Mouse (Mus musculus) erythroblast, adult 5-6 weeks (primary cell): ENCODE data around the gene Hlcs. TPM values are rescaled to one million over a fixed set of nuclear protein-coding genes. Genes with fewer than 3 reads are reported as not detected.
"Not testable (repeated sequence)": the region's sequence is repeated elsewhere in the genome, so short reads cannot be mapped to it uniquely, and the experiment has no call there.

ENCODE experiments used
- ATAC-seq: replicated peaks from 2 replicates; pipeline ENCODE4 v1.8.0; 2016; ENCODE audit warnings: moderate number of reproducible peaks, mild to moderate bottlenecking, moderate TSS enrichment, inconsistent platforms; ENCODE audit not compliant: poor library complexity, low FRiP score, severe bottlenecking
- total RNA-seq, 2 experiments: library from RNA; stranded (forward) in 1 of 2; stranded (reverse) in 1 of 2; fragments of 150-400 nt in 1 of 2; fragments of 200-764, 138-1000 nt in 1 of 2; gene quantifications; 2 replicates each; pipeline versions ENCODE4 v1.2.3 to v1.2.4; 2015 to 2017; ENCODE audit warnings: low replicate concordance in 2 of 2

The Hlcs gene
- total RNA-seq (2015; ENCODE audit: low replicate concordance): 0.96 and 2.1 TPM in 2 replicates
- total RNA-seq (2017; ENCODE audit: low replicate concordance): 0.94 and 2.6 TPM in 2 replicates

DNA sequence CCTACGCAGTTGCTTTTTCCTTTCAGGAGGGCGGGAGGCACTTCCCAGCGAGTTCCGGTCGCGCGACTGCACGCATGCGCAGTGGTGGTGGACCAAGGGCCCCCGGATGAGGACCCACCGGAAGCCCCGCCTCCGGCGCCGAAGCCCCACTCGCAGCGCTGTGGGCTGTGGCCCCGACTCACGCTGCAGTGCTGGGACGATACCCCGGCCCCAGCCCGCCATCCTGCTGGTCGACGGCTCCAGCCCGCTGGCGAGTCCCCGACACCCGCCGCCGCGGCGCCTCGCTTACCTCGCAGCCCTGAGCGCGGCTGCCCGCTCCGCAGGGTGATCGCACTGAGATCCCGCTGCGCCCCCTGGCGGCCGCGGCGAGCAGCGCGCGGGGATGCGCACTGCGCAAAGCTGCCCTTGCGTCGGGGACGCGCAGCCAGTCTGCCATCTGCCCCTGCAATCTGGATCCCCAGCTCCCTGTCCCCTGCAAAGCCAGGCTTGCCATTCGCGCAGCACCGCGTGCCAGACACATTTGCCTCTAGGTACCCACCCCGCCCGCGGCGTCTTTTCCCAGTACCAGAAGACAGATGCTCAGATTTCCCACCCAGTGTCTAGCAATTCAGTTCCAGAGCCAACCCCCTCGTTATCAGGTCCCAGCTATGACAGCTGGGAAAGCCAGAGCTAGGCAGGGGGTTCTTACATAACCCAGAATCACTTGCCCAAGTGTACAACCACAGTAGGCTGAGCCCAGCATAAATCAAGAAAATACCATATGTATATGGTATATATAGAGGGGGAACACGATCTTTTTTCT is at the start of gene Hlcs:
Gene Hlcs (minus strand): TSS at position 343 of the 802 bp plus-strand sequence.
- ATAC-seq: peak; percentile 94

DNA sequence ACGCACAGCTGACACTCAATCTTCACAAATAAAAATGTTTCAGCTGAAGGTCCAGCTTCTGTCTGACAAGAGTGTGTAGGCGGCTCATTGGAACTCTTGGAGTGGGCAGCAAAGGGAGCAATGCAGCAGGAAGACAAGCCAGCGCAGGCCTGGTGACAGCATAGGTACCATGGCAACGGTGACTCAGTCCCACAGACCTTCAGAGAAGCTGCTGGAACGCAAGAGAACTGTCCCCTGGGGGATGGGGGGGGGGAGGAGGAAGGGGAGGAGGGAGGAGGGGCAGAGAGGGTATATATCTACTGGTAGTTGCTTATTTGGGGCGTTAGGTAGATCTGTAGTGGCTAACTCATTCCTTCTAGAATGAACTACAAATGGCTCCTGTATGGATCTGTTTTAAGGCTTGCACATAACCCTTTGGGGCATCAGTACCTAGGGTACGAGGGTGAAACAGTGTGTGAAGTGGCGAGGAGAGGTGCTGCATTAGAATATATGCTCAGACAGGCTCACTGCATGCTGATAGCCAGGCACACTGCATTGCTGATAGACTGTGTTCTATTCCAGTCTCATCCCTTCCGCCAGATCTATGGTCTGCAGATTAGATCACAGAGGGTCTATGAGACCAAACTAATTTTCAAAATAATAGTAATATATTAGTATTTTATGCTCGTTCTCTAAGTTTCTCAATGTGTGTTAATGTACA is 49.0 kb upstream of the Hlcs start:
- no peak for ATAC-seq

DNA sequence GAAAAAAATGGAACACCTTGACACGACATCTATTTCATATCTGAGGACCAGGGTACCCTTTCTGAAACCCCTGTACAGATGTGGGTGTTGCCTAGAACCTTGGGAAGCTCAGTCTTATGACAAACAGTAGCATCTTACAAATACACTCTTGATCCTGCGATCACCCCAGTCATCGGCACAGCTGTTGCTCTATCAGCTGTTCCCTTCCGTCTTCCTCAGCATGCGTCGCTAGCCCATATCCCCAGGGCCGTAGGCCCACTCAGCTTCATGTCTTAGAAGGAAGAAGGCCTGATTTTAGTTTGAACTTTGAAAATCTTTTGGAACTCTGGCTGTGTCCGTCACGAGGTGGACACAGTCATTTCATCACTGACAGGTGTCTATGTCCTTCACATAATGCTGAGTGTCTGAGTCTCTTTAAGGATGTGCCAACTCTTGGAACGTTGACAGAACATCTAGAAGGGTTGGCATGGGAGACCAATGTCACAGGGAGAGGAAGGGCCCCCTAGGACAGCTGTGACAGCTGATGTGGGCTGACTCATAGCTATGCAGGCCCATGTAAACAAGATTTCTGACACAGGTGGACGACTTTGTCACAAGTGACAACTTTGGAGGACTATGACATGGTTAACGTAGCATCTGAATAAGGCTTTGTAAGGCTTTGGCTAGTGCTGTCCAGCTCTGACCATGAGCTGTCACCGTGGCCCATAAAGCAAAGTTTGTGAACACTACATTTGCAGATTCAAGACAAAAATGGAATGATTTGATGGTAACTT is 47.4 kb upstream of the Hlcs start:
- ATAC-seq: no peak

DNA sequence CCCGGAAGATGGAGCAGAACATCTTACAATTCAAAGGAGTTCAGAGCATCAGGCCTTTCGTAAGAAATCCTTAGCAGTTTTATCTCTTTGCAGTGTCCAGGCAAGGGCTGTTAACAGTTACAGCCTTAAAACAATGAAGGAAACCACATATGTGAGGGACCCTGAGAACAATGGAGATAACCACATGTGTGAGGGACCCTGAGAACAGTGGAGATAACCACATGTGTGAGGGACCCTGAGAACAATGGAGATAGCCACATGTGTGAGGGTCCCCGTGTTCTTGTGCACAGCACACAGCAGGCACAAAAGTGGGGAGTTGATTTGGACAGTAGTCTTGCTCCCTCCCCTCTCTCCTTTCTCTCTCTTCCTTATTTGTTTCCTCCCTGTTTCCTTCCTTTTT is 44.7 kb upstream of the Hlcs start:
- no peak for ATAC-seq

DNA sequence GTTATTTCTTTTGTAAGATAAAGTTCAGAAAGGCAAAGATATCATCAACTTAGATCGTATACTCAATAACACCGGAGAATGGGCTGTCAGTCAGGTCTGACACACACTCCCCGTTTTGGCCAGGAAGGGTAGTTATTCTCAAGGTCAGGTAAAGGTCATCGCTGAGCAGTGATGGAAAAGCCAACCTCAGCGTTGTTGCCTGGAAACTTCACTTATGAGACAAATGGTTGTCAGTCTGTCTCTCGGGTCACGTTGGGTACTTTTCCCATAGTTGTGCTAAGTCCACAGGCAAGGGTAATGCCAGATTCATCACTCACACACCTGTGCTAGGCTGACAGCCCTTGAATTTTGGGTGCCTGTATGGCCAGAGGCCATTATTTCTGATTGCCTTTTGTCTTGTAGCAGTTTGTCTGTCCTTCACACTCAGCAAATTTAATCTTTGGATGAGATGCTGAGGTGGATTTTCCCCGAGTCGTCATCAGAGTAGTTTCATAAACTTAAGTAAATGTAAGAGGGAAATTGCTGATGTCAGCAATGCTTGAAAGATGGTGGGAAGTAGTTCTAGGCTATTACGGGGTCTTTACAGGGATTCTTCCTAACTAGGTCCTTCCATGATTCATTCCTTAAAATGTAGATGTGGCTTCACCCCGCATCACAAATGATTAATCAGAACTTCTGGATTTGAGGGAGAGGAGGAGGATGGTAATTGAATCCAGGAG is 43.6 kb upstream of the Hlcs start:
- no peak for ATAC-seq

- no peak for ATAC-seq
Measured at GRCm38 (mm10) chr16:94356046-94356445, 42.7 kb upstream of the Hlcs start.

DNA sequence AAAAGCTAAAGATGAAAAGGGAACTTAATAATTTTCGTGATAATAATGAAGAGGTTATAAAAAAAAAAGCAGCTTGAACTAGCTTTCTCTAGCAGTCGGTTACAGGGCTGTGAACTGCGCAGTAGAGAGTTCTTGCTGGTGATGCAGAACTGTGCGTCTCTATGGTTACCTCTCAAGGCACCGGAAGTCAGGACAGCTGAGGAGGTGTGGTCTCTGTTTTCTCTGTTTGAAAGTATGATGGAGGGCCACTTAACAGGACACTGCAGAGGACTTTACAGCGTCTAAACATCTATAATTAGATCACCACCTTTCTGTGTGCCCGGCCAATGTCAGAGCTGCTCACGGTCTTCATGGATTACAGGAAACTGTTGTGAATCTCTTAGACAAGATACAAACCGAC is 41.1 kb upstream of the Hlcs start:
- no peak for ATAC-seq

DNA sequence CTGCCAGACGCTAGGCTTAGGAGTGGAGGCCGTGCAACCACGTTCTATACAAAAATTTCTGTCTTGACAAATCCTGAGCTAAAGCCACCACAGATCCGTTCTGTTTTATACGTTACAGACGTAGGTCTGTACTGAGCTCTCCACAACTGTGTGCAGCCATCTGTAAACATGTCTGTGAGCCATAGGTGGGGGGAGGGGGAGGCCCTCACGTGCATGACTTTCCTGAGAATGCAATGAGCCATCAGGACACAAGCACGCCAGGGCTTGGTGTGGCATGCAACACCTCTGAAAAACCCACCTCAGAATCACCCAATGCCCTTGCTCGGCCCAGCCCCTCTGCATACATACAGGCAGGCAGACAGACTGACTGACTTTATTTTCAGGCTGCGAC is 36.9 kb upstream of the Hlcs start:
- no peak for ATAC-seq

GRCm38 (mm10) chr16:94349588-94350286 is 36.4 kb upstream of the Hlcs start:
- no peak for ATAC-seq

- no peak for ATAC-seq
Measured at GRCm38 (mm10) chr16:94348779-94349178, 35.4 kb upstream of the Hlcs start.

DNA sequence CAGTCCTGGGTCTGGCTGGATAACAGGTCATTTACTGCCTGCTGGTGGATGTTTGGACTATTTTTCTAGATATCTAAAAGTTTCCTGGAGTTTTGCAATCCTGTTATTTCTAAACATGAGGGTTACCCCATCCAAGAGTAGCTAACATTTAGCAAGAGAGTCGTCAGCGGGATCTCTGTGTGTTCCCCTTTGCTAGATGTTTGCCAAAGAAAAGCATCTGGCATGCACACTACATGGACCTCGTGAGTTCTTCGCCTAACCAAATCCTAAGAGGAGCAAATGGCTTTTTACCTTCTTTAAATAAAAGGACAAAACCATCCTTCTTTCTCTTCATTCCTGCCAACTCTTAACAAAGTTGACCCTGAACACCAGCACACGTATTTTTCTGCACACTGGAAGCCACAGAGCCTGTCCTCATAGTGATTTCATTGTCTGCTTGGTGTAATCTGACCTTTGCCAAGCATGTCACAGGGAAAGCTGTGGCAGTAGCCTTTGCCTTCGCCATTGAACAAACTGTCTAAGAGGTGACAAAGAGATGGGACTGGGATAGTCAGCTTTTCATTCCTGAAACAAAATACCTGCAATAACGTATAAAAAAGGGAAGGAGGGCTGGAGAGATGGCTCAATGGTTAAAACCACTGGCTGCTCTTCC is 33.8 kb upstream of the Hlcs start:
- no peak for ATAC-seq

- no peak for ATAC-seq
Measured at GRCm38 (mm10) chr16:94345733-94346132, 32.4 kb upstream of the Hlcs start.

DNA sequence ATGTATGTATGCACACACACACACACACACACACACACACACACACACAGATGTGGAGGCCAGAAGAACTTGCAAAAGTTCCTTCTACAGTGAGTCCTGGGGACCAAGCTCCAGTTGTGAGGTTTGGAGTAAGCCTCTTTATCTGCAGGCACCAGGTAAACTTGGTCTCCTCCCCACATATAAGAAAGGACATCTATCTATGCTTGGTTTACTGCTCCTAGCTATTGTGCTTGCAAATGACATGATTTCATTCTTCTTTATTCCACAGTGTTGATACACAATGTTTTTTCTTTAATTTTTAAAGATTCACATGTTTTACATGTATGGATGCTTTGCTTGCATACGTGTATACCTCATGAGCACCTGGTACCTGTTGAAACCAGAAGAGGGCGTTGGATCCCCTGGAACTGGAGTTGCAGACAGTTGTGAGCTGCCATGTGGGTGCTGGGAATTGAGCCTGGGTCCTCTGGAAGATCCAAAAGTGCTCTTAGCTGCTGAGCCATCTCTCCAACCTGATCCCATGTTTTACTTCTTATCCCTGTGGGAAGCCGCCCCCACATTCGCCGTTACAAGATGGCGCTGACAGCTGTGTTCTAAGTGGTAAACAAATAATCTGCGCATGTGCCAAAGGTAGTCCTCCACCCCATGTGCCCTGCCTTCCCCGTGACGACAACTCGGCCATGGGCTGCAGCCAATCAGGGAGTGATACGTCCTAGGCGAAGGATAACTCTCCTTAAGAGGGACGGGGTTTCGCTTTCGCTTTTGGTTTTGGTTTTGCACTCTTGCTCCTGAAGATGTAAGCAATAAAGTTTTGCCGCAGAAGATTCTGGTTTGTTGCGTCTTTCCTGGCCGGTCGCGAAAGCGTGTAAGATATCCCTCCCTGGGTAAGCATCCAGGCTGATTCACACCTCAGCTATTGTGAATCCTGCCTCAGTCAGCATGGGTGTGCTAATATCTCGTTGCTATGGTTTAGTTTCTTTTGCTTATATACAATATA is 26.1 kb upstream of the Hlcs start:
- not testable (repeated sequence) for ATAC-seq

GRCm38 (mm10) chr16:94335656-94336055 is 22.3 kb upstream of the Hlcs start:
- no peak for ATAC-seq

DNA sequence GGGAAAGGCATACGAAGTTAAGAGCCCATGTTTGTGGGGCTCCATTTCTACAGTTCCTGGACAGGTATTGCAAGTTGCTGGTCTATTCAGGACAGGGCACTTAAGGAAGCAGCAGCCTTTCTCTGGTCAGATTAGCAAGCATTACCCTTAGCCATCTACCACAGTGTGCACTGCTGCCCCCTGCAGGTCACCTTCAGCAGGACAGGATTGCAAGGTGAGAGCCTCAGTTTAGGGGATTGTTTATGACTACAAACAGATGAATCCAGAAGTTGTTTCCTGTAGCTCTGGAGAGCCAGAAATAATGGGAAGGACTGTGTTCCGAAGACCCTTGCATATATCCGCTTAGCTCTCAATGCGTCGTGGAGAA is 18.5 kb upstream of the Hlcs start:
- ATAC-seq: peak; percentile 74

DNA sequence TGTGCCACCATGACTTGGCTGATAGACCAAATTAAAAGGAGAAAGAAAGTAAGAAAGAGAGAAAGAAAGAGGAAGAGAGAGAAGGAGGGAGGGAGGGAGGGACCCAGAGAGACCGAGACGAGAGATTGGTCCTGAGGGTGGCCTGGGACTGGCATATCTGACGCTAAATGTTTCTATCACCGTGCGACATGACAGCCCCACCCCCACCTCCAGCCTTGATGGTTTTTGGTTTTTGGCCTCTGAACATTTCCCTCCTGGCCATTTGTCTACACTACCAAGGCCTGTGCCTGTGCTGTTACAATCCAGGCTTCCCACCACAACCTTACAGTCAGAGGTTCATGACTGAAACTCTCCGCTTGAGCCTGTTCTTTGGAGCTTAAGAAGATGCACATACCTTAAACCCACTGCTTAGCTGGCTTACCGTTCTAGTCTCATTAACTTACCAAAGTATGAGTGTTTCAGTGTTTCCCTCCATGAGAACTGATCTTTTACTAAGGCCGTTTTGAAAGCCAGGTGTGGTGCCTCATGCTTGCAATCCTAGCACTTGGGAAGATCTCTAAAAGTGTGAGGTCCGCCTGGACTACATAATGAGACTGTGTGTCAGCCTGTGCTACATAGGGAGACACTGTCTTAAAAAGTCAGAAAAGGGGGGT is 18.0 kb upstream of the Hlcs start:
- ATAC-seq: no peak

DNA sequence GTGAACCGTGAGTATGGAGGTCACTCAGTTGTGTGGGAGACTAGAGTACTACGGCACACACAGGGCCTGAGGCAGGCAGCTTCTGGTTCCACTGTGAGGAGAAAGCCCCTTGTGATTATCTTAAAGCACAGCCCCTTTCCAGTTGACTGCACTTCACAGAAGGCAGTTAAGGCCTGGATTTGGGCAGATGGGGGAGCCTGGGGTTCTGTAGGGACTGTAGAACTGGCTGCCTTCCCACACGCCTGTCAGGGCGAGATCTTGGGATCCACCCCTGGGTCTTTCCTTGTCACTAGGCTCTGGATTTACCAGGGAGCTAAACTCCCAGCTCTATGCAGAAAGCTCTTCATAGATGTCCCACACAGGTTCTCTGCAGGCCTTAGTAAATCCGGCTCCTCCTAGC is 17.1 kb upstream of the Hlcs start:
- no peak for ATAC-seq
